8 mouse cellular contexts compared by ENCODE assay signal in the genomic region with DNA sequence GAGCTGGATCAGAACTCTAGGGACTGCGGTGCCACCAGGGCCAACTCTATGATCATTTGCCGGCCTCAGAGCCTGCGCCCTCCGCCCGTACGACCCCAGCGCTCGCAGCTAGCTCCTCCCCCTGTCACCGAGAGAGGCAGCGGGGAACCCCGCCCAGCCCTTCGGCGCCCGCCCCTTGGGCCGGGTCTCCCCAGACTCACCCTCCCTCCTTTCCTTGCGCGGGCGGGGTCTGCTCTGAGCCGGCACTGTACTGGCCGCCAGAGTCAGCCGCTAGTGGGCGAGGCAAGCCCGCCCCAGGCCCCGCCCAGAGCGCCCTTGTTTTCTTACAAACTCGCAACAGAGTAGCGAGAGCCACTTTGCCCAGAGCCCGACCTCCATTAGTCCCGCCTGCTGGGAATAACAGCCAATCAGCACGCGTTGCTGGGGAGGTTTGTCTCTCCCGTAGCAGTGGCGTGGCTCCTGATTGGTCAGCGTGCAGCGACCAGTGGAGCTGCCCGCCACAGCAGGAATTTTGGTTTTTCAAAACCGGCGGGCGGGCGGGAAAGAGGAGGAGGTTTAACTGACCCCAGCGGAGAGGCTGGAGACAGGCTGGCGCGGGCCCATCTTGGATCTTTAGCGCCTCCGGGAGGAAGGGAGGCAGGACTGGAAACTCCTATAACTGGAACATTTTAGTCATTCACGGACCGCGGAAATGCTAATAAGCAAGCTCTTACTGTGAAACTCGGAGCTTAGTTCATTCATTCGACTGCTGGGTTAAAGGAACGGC. TPM values are rescaled to one million over a fixed set of nuclear protein-coding genes. Genes with fewer than 3 reads are reported as not detected.
DNase-seq lines count a peak whose midpoint lies in the region; ATAC-seq and TF ChIP-seq lines count a peak whose summit lies in the region.

Gene Cdkn2d, minus strand, starts transcription at position 386 of the 766 bp plus-strand sequence.

- H3K9ac ChIP-seq in lung, postnatal 0 days (replicated peaks; ENCODE audit: low read depth): peak within 1 kb of the TSS; percentile 63

- 0 out of 2 replicates have a peak, but pooled peaks cover 7% of the 10 kb centered on the region for H3K36me3 ChIP-seq in hindbrain, embryonic 10.5 days
- no peaks in the 10 kb centered on the region for H3K36me3 ChIP-seq in lung, postnatal 0 days (ENCODE audit: insufficient read depth, low read length)

- WGBS in hindbrain, embryonic 10.5 days: under 1% methylated on average over 51 of the region's 51 CpGs
- WGBS in lung, postnatal 0 days: 3% methylated on average over 47 of the region's 51 CpGs

- H3K4me1 ChIP-seq in hindbrain, embryonic 10.5 days (replicated peaks): peaks cover 41% of the 10 kb centered on the region
- H3K4me1 ChIP-seq in lung, postnatal 0 days (ENCODE audit: insufficient read depth, low read depth, low read length): peaks cover 19% of the 10 kb centered on the region

- ATAC-seq in frontal cortex, adult (ENCODE audit: low TSS enrichment): peak; percentile 85
- peak; percentile 92 for ATAC-seq in lung, postnatal 0 days

- peak; percentile 62 for TF ChIP-seq CTCF in lung, postnatal 0 days (IDR thresholded peaks at IDR 0.05)

- H3K4me3 ChIP-seq in hindbrain, embryonic 10.5 days: peak within 1 kb of the TSS; percentile 88
- peak within 1 kb of the TSS; percentile 66 for H3K4me3 ChIP-seq in lung, postnatal 0 days (ENCODE audit: low read depth, low read length)

- DNase-seq in MN1 (ENCODE audit: low spot score): peak; percentile 99
- DNase-seq in cerebellum, adult 9-10 months: peak; percentile 100
- peak; percentile 100 for DNase-seq in hindbrain, embryonic 10.5 days (ENCODE audit: low spot score)
- DNase-seq in layer of hippocampus, adult 9-11 months: peak; percentile 100
- DNase-seq in lung, postnatal 0 days (ENCODE audit: low spot score): peak; percentile 100
- DNase-seq in ovary, postnatal 14 days (ENCODE audit: low spot score): peak; percentile 97
- DNase-seq in thymus, postnatal 14 days: peak; percentile 100

- H3K9me3 ChIP-seq in hindbrain, embryonic 10.5 days: no peaks in the 10 kb centered on the region
- no peaks in the 10 kb centered on the region for H3K9me3 ChIP-seq in lung, postnatal 0 days (ENCODE audit: low read length)

- no peak; the same call in 1 of the 2 replicates for TF ChIP-seq EP300 in lung, postnatal 0 days (IDR thresholded peaks at IDR 0.05)

- peak within 1 kb of the TSS; percentile 91 for H3K27ac ChIP-seq in hindbrain, embryonic 10.5 days
- peak within 1 kb of the TSS; percentile 86 for H3K27ac ChIP-seq in lung, postnatal 0 days (ENCODE audit: low read length)

- peak within 1 kb of the TSS; percentile 80 for H3K4me2 ChIP-seq in lung, postnatal 0 days (replicated peaks; ENCODE audit: low read depth, low read length)

- no peaks in the 10 kb centered on the region for H3K27me3 ChIP-seq in hindbrain, embryonic 10.5 days (ENCODE audit: insufficient read depth, poor library complexity, severe bottlenecking)
- H3K27me3 ChIP-seq in lung, postnatal 0 days (replicated peaks; ENCODE audit: insufficient read depth, low read length): no peaks in the 10 kb centered on the region

RNA-seq across cellular contexts. Expression of gene Cdkn2d, which starts in this region (rescaled TPM):
- polyA plus RNA-seq in hindbrain, embryonic 10.5 days (2016; fragmentation: Nextera tagmentation; extraction: Ambion mirVana): 58.4 and 73.5 TPM in 2 replicates
- 33.9 and 34.9 TPM in 2 replicates for polyA plus RNA-seq in lung, postnatal 0 days (2015; fragmentation: Nextera tagmentation; extraction: Ambion mirVana)

Comparison
In these comparisons a context has a peak if more than half of its experiments do, and no peak if none do; other contexts are left out.
1. Peak in every context shown above with its lines: DNase-seq, ATAC-seq, H3K4me3 ChIP-seq and H3K27ac ChIP-seq.